Comparison of ENCODE assay signal across 9 mouse cellular contexts in the genomic region with DNA sequence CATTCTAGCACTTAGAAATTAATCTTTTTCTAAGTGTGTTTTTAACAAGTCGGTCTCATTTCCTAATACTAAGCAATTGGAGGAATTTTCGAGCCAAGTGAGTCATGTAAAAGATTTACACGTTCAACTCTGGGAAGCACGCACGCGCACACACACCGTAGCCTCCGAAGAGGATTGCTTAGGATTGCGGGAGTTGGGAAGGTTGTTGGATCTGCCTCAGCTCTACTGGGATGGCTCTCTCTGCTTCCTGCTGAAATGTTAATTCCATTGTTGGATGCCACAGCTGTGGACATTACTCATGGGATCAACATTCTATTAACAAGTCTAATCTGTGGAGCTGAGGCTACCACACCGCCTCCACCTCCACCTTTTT. TPM values are rescaled to one million over a fixed set of nuclear protein-coding genes. Genes with fewer than 3 reads are reported as not detected.
A peak's percentile ranks its signal among the peaks of the same experiment; 100 is the strongest.
DNase-seq lines count a peak whose midpoint lies in the region; ATAC-seq and TF ChIP-seq lines count a peak whose summit lies in the region.
"Had no signal": no experiment of that assay in that cellular context is flagged by ENCODE, and none has a peak within 500 bp of the region (broad histone marks: within the 10 kb centered on the region; RNA-seq: fewer than 3 reads in every experiment).

No protein-coding gene starts in this region.

- 0 out of 2 replicates have a peak, but pooled peaks cover 7% of the 10 kb centered on the region for H3K36me3 ChIP-seq in forebrain, embryonic 13.5 days (ENCODE audit: poor library complexity, severe bottlenecking)
- H3K36me3 ChIP-seq in kidney, adult 2 months (ENCODE audit: control insufficient read depth, insufficient read depth, low read length) = no peaks in the 10 kb centered on the region
- no peaks in the 10 kb centered on the region for H3K36me3 ChIP-seq in liver, embryonic 16.5 days (ENCODE audit: control insufficient read depth, insufficient read depth)

- TF ChIP-seq POLR2A in kidney, adult 2 months (IDR thresholded peaks at IDR 0.05; ENCODE audit: low read depth, low read length) = no peak

- H3K27me3 ChIP-seq in forebrain, embryonic 13.5 days = no peaks in the 10 kb centered on the region
- H3K27me3 ChIP-seq in kidney, adult 2 months (replicated peaks; ENCODE audit: control insufficient read depth, insufficient read depth, low read length) = no peaks in the 10 kb centered on the region
- H3K27me3 ChIP-seq in liver, embryonic 16.5 days (ENCODE audit: control insufficient read depth, insufficient read depth, low read depth, low read length) = peaks cover 27% of the 10 kb centered on the region

- H3K4me2 ChIP-seq in forebrain, embryonic 13.5 days = peak overlapping the region; percentile 80
- H3K4me2 ChIP-seq in liver, embryonic 16.5 days (ENCODE audit: low read depth, low read length) = peak overlapping the region; percentile 66

- 3% methylated on average over 10 of the region's 10 CpGs for WGBS in forebrain, embryonic 13.5 days
- WGBS in kidney, adult 2 months = 8% methylated on average over 10 of the region's 10 CpGs
- WGBS in liver, embryonic 16.5 days (ENCODE audit: insufficient replicate concordance) = 13% methylated on average over 10 of the region's 10 CpGs

- no peak overlapping the region for H3K27ac ChIP-seq in forebrain, embryonic 13.5 days
- no peak overlapping the region for H3K27ac ChIP-seq in kidney, adult 2 months (ENCODE audit: insufficient read depth, low read depth, low read length)
- H3K27ac ChIP-seq in liver, embryonic 16.5 days (ENCODE audit: low read length) = no peak overlapping the region; the same call in 1 of the 2 replicates

- peak overlapping the region; percentile 92 for H3K4me3 ChIP-seq in forebrain, embryonic 13.5 days
- peak overlapping the region; percentile 69 for H3K4me3 ChIP-seq in kidney, adult 2 months (ENCODE audit: insufficient read depth, low read depth, low read length)
- peak overlapping the region; percentile 66 for H3K4me3 ChIP-seq in liver, embryonic 16.5 days (ENCODE audit: low read depth, low read length)

- no peak for ATAC-seq in forebrain, embryonic 13.5 days
- ATAC-seq in liver, embryonic 16.5 days (ENCODE audit: low read depth) = no peak

- peaks cover 35% of the 10 kb centered on the region for H3K4me1 ChIP-seq in forebrain, embryonic 13.5 days
- peaks cover 11% of the 10 kb centered on the region for H3K4me1 ChIP-seq in kidney, adult 2 months (ENCODE audit: control insufficient read depth, insufficient read depth, low read length)
- no peaks in the 10 kb centered on the region; the same call in 1 of the 2 replicates for H3K4me1 ChIP-seq in liver, embryonic 16.5 days (ENCODE audit: control insufficient read depth, low read depth, low read length)

- peak overlapping the region; percentile 96 for H3K9ac ChIP-seq in forebrain, embryonic 13.5 days
- peak overlapping the region; percentile 66 for H3K9ac ChIP-seq in liver, embryonic 16.5 days (ENCODE audit: low read depth, low read length)

- TF ChIP-seq CTCF in kidney, adult 2 months (conservative IDR thresholded peaks at IDR 0.05; ENCODE audit: insufficient read depth, insufficient read length, low read depth, low read length) = no peak

- intact Hi-C loops in heart, postnatal 36 days (cut with DNase I) = loop anchor here (5.0 kb wide), 1 partner anchor 35 kb away; no protein-coding TSS in a partner anchor

- no peaks in the 10 kb centered on the region for H3K9me3 ChIP-seq in forebrain, embryonic 13.5 days (replicated peaks)
- no peaks in the 10 kb centered on the region for H3K9me3 ChIP-seq in liver, embryonic 16.5 days (replicated peaks; ENCODE audit: control insufficient read depth, low read length)

- peak; percentile 88 for DNase-seq in heart, adult 11 months
- DNase-seq in heart, postnatal 36 days = no peak
- peak; percentile 19 for DNase-seq in adrenal gland, adult 8-10 months
- DNase-seq in kidney, adult 2 months = peak; percentile 48
- DNase-seq in right cerebral cortex, postnatal 36 days (ENCODE audit: low spot score in 2 of 2) = peak; percentile 39 to 40
- no peak for DNase-seq in spleen, postnatal 10 days (ENCODE audit: low spot score in 2 of 2)

RNA-seq across cellular contexts. Expression of gene Cxadr, which starts 1.4 kb away (rescaled TPM):
- total RNA-seq in heart, postnatal 36 days (2021) = 10 to 100 TPM; 50.3 to 50.7 TPM
- total RNA-seq in adrenal gland, adult 8-10 months (2022) = 10 to 100 TPM in 2 of 4 experiments, 1 to 10 TPM in 2; 2.0 to 18.4 (median 9.3) TPM
- 101 and 110 TPM in 2 replicates for polyA plus RNA-seq in forebrain, embryonic 13.5 days (2015; fragmentation: Nextera tagmentation; extraction: Ambion mirVana)
- 11.2 and 15.9 TPM in 2 replicates for polyA plus RNA-seq in kidney, adult 2 months (2012; rRNA removed)
- polyA plus RNA-seq in liver, embryonic 16.5 days (2015; fragmentation: Nextera tagmentation; extraction: Ambion mirVana) = 21.3 and 23.2 TPM in 2 replicates
- total RNA-seq: MEL had no signal

Comparison
In these comparisons a context has a peak if more than half of its experiments do, and no peak if none do; other contexts are left out.
1. DNase-seq: peak in heart, adult 11 months (single experiment), adrenal gland, adult 8-10 months (single experiment), kidney, adult 2 months (single experiment) and right cerebral cortex, postnatal 36 days (2 of 2); none in heart, postnatal 36 days (0 of 2) and spleen, postnatal 10 days (0 of 2).
2. Peak in every context shown above with its lines, with median percentiles within 50 percentile points of each other: H3K4me3 ChIP-seq.